Mouse (Mus musculus) forebrain, embryonic 11.5 days (tissue): ENCODE measurements around the gene Eno1. TPM values are rescaled to one million over a fixed set of nuclear protein-coding genes. Genes with fewer than 3 reads are reported as not detected.
"Not testable (repeated sequence)": the region's sequence is repeated elsewhere in the genome, so short reads cannot be mapped to it uniquely, and the experiment has no call there.

ENCODE experiments used
- ATAC-seq: fragments of 200-750 bp; cut with Nextera tagmentation; replicated peaks from 2 replicates; pipeline ENCODE4 v1.8.0; 2017; ENCODE audit warnings: moderate TSS enrichment; ENCODE audit not compliant: low FRiP score
- DNase-seq: peaks from one replicate; pipeline ENCODE4 v3.0.0-alpha.2; 2017; ENCODE audit warnings: low spot score
- H3K27ac ChIP-seq: fragments of 300-500 bp; sonication (generic); 2 replicates; pipeline ENCODE4 v1.5.1; 2014; ENCODE audit warnings: low read depth, low read length
- H3K27me3 ChIP-seq: fragments of 300-500 bp; sonication (generic); 2 replicates; pipeline ENCODE4 v1.6.1; 2014; ENCODE audit warnings: mild to moderate bottlenecking, low read length, mixed read lengths; ENCODE audit not compliant: control insufficient read depth, insufficient read depth
- H3K36me3 ChIP-seq: fragments of 300-500 bp; sonication (generic); 2 replicates; pipeline ENCODE4 v1.6.1; 2014; ENCODE audit warnings: mild to moderate bottlenecking, low read length, moderate library complexity, mixed read lengths; ENCODE audit not compliant: control insufficient read depth, insufficient read depth
- H3K4me1 ChIP-seq: fragments of 300-500 bp; sonication (generic); replicated peaks from 2 replicates; pipeline ENCODE4 v1.6.1; 2014; ENCODE audit warnings: low read length, mixed read lengths; ENCODE audit not compliant: control insufficient read depth, insufficient read depth
- H3K4me2 ChIP-seq: fragments of 300-500 bp; sonication (generic); 2 replicates; pipeline ENCODE4 v1.6.1; 2014; ENCODE audit warnings: low read depth, mild to moderate bottlenecking, low read length, moderate library complexity, mixed read lengths; ENCODE audit not compliant: severe bottlenecking
- H3K4me3 ChIP-seq: fragments of 300-500 bp; sonication (generic); 2 replicates; pipeline ENCODE4 v1.5.1; 2014; ENCODE audit warnings: low read depth, low read length
- H3K9ac ChIP-seq: fragments of 300-500 bp; sonication (generic); 2 replicates; pipeline ENCODE4 v1.6.1; 2014; ENCODE audit warnings: low read length
- H3K9me3 ChIP-seq: fragments of 300-500 bp; sonication (generic); 2 replicates; pipeline ENCODE4 v1.6.1; 2016; ENCODE audit warnings: low read length, mixed read lengths; ENCODE audit not compliant: control insufficient read depth
- WGBS: fragments of 180-500 bp; shearing (Covaris S2); extraction: QIAGEN DNeasy Blood & Tissue Kit; methylation state at CpG from one replicate; pipeline ENCODE4 v1.1.7; 2014; 5-methylcytosine and 5-hydroxymethylcytosine counted together
- polyA plus RNA-seq: library from polyadenylated mRNA; unstranded; fragments of >200 nt; fragmentation: Nextera tagmentation; extraction: Ambion mirVana; gene quantifications from 2 replicates; pipeline ENCODE4 v1.2.1, GENCODE M21; 2014

Eno1 gene
- polyA plus RNA-seq, 1 experiment from 2014 or later, result 1,858 TPM

GRCm38 (mm10) chr4:150275531-150275930 is 39.0 kb downstream of the Eno1 start:
- Histone ChIP-seq H3K27ac (no peak overlapping the region), H3K27me3 (no peaks in the 10 kb centered on the region), H3K9me3 (no peaks in the 10 kb centered on the region), H3K36me3 (no peaks in the 10 kb centered on the region), H3K4me1 (peaks cover 4% of the 10 kb centered on the region; the same call in 1 of the 2 replicates), H3K4me3 (no peak overlapping the region), H3K9ac (no peak overlapping the region), H3K4me2 (no peak overlapping the region)
- DNase-seq (no peak), ATAC-seq (no peak)
- WGBS, result 84% methylated on average over 5 of the region's 5 CpGs

- not testable (repeated sequence) for H3K27ac ChIP-seq, H3K4me2 ChIP-seq, DNase-seq, H3K27me3 ChIP-seq, H3K4me3 ChIP-seq, H3K9me3 ChIP-seq, H3K4me1 ChIP-seq, H3K9ac ChIP-seq, H3K36me3 ChIP-seq, ATAC-seq
- 83% methylated on average over 5 of the region's 7 CpGs for WGBS
These were observed 42.8 kb downstream of the Eno1 start for GRCm38 (mm10) chr4:150279336-150279735.

GRCm38 (mm10) chr4:150280002-150280401 is 43.5 kb downstream of the Eno1 start:
- 63% methylated on average over 2 of the region's 2 CpGs for WGBS
- ATAC-seq (no peak), DNase-seq (no peak)
- Histone ChIP-seq H3K4me2 (no peak overlapping the region), H3K27me3 (no peaks in the 10 kb centered on the region), H3K4me3 (no peak overlapping the region), H3K9ac (no peak overlapping the region), H3K4me1 (peaks cover 4% of the 10 kb centered on the region; the same call in 1 of the 2 replicates), H3K36me3 (no peaks in the 10 kb centered on the region), H3K27ac (no peak overlapping the region), H3K9me3 (no peaks in the 10 kb centered on the region)

GRCm38 (mm10) chr4:150280459-150280858 is 43.9 kb downstream of the Eno1 start:
- Histone ChIP-seq H3K4me1 (peaks cover 4% of the 10 kb centered on the region; the same call in 1 of the 2 replicates), H3K27ac (peak overlapping the region; percentile 98; the same call in 1 of the 2 replicates), H3K4me3 (peak overlapping the region; percentile 99), H3K9ac (no peak overlapping the region; the same call in 1 of the 2 replicates), H3K4me2 (peak overlapping the region; percentile 69; the same call in 1 of the 2 replicates), H3K36me3 (no peaks in the 10 kb centered on the region), H3K27me3 (no peaks in the 10 kb centered on the region), H3K9me3 (no peaks in the 10 kb centered on the region)
- no peak for ATAC-seq
- DNase-seq, result no peak
- WGBS, result 44% methylated on average over 4 of the region's 4 CpGs

GRCm38 (mm10) chr4:150281018-150281761 is 44.7 kb downstream of the Eno1 start, which contains the start of gene Rere:
Gene Rere (plus strand): TSS chr4:150281646.
- Histone ChIP-seq H3K4me3 (peak within 1 kb of the TSS; percentile 99), H3K27ac (peak within 1 kb of the TSS; percentile 98), H3K9me3 (no peaks in the 10 kb centered on the region), H3K4me2 (peak within 1 kb of the TSS; percentile 69), H3K36me3 (no peaks in the 10 kb centered on the region), H3K4me1 (peaks cover 4% of the 10 kb centered on the region; the same call in 1 of the 2 replicates), H3K9ac (peak within 1 kb of the TSS; percentile 99), H3K27me3 (no peaks in the 10 kb centered on the region)
- WGBS, result 1% methylated on average over 55 of the region's 60 CpGs
- peak; percentile 99 for DNase-seq
- peak; percentile 98 for ATAC-seq

GRCm38 (mm10) chr4:150281891-150282630 is 45.5 kb downstream of the Eno1 start:
- H3K4me3 ChIP-seq, result peak overlapping the region; percentile 99
- no peaks in the 10 kb centered on the region for H3K27me3 ChIP-seq
- no peaks in the 10 kb centered on the region for H3K9me3 ChIP-seq
- H3K9ac ChIP-seq, result peak overlapping the region; percentile 99
- H3K27ac ChIP-seq, result peak overlapping the region; percentile 88
- H3K36me3 ChIP-seq, result no peaks in the 10 kb centered on the region
- DNase-seq, result peak; percentile 80
- H3K4me1 ChIP-seq, result peaks cover 4% of the 10 kb centered on the region; the same call in 1 of the 2 replicates
- peak overlapping the region; percentile 52 for H3K4me2 ChIP-seq
- peak; percentile 4; the same call in 1 of the 2 replicates for ATAC-seq
- under 1% methylated on average over 49 of the region's 50 CpGs for WGBS

GRCm38 (mm10) chr4:150282631-150283334 is 46.3 kb downstream of the Eno1 start:
- ATAC-seq (no peak), DNase-seq (no peak)

GRCm38 (mm10) chr4:150283335-150283638 is 46.8 kb downstream of the Eno1 start:
- no peak for ATAC-seq

More at GRCm38 (mm10) chr4:150282631-150283334, 46.3 kb downstream of the Eno1 start:
- Histone ChIP-seq H3K36me3 (no peaks in the 10 kb centered on the region), H3K9me3 (no peaks in the 10 kb centered on the region), H3K9ac (peak overlapping the region; percentile 99), H3K4me3 (peak overlapping the region; percentile 99), H3K4me1 (peaks cover 4% of the 10 kb centered on the region; the same call in 1 of the 2 replicates), H3K27ac (peak overlapping the region; percentile 88), H3K4me2 (peak overlapping the region; percentile 52), H3K27me3 (no peaks in the 10 kb centered on the region)
- whole genome bisulfite sequencing, result 7% methylated on average over 5 of the region's 5 CpGs

More at GRCm38 (mm10) chr4:150283335-150283638, 46.8 kb downstream of the Eno1 start:
- Histone ChIP-seq H3K4me1 (peaks cover 4% of the 10 kb centered on the region; the same call in 1 of the 2 replicates), H3K4me3 (peak overlapping the region; percentile 99), H3K4me2 (peak overlapping the region; percentile 52), H3K9me3 (no peaks in the 10 kb centered on the region), H3K27ac (peak overlapping the region; percentile 88), H3K36me3 (no peaks in the 10 kb centered on the region), H3K9ac (peak overlapping the region; percentile 99), H3K27me3 (no peaks in the 10 kb centered on the region)
- DNase-seq, result no peak
- WGBS, result 2% methylated on average over 2 of the region's 2 CpGs
